Mouse (Mus musculus) telencephalon, adult 2 months (tissue): Measurements from ENCODE around the gene Stat2.
A peak's percentile ranks its signal among the peaks of the same experiment; 100 is the strongest.
"Not testable (repeated sequence)": the region's sequence is repeated elsewhere in the genome, so short reads cannot be mapped to it uniquely, and the experiment has no call there.

ENCODE experiments used
- DNase-seq: peaks from one replicate; pipeline ENCODE4 v3.0.0-alpha.2; 2011; ENCODE audit warnings: low read depth, low spot score

The Stat2 gene

GRCm38 (mm10) chr10:128298243-128298642, 27.9 kb downstream of the Stat2 start:
- no peak for DNase-seq

GRCm38 (mm10) chr10:128298702-128299171, 28.4 kb downstream of the Stat2 start, which contains the start of gene Il23a:
TSS of gene Il23a (minus strand) at chr10:128298752.
- no peak for DNase-seq

GRCm38 (mm10) chr10:128302357-128302756, 32.0 kb downstream of the Stat2 start:
- no peak for DNase-seq

GRCm38 (mm10) chr10:128302785-128303125, 32.4 kb downstream of the Stat2 start:
- no peak for DNase-seq

- peak; percentile 100 for DNase-seq
Observed at GRCm38 (mm10) chr10:128303126-128304021, 33.0 kb downstream of the Stat2 start, which contains the start of gene Pan2. TSS of gene Pan2 (plus strand) at chr10:128303335.

GRCm38 (mm10) chr10:128309654-128310053, 39.3 kb downstream of the Stat2 start:
- DNase-seq, result no peak

- no peak for DNase-seq
Observed at GRCm38 (mm10) chr10:128310177-128310576, 39.8 kb downstream of the Stat2 start.

- DNase-seq, result no peak
Observed at GRCm38 (mm10) chr10:128310902-128311301, 40.5 kb downstream of the Stat2 start.

- no peak for DNase-seq
Observed at GRCm38 (mm10) chr10:128315578-128315977, 45.2 kb downstream of the Stat2 start.

- no peak for DNase-seq
Observed at GRCm38 (mm10) chr10:128321641-128322040, 51.3 kb downstream of the Stat2 start.

GRCm38 (mm10) chr10:128322141-128323108, 52.1 kb downstream of the Stat2 start, which contains the start of gene Cnpy2:
TSS of gene Cnpy2 (plus strand) at chr10:128322459.
- peak; percentile 82 for DNase-seq

- no peak for DNase-seq
Observed at GRCm38 (mm10) chr10:128323516-128323915, 53.2 kb downstream of the Stat2 start.

- DNase-seq, result peak; percentile 43
Observed at GRCm38 (mm10) chr10:128326825-128327224, 56.5 kb downstream of the Stat2 start.

- no peak for DNase-seq
Observed at GRCm38 (mm10) chr10:128327610-128328009, 57.3 kb downstream of the Stat2 start.

GRCm38 (mm10) chr10:128332358-128333249, 62.2 kb downstream of the Stat2 start:
- not testable (repeated sequence) for DNase-seq

GRCm38 (mm10) chr10:128335582-128335981, 65.2 kb downstream of the Stat2 start:
- peak; percentile 39 for DNase-seq

GRCm38 (mm10) chr10:128336195-128336594, 65.8 kb downstream of the Stat2 start:
- no peak for DNase-seq

GRCm38 (mm10) chr10:128336597-128336996, 66.2 kb downstream of the Stat2 start:
- DNase-seq, result no peak

- peak; percentile 98 for DNase-seq
Observed at GRCm38 (mm10) chr10:128337306-128338181, 67.2 kb downstream of the Stat2 start, which contains the start of gene Cs. TSS of gene Cs (plus strand) at chr10:128337734.

- no peak for DNase-seq
Observed at GRCm38 (mm10) chr10:128338415-128338814, 68.1 kb downstream of the Stat2 start.
